Mouse (Mus musculus): ENCODE measurements around the gene Olfr1032. TPM values are rescaled to one million over a fixed set of nuclear protein-coding genes. Genes with fewer than 3 reads are reported as not detected.
A peak's percentile ranks its signal among the peaks of the same experiment; 100 is the strongest.
"Not testable (repeated sequence)": the region's sequence is repeated elsewhere in the genome, so short reads cannot be mapped to it uniquely, and the experiment has no call there.

Olfr1032 gene
- polyA plus RNA-seq (2015; fragmentation: Nextera tagmentation; extraction: Ambion mirVana), result not detected in 2 replicates

DNA sequence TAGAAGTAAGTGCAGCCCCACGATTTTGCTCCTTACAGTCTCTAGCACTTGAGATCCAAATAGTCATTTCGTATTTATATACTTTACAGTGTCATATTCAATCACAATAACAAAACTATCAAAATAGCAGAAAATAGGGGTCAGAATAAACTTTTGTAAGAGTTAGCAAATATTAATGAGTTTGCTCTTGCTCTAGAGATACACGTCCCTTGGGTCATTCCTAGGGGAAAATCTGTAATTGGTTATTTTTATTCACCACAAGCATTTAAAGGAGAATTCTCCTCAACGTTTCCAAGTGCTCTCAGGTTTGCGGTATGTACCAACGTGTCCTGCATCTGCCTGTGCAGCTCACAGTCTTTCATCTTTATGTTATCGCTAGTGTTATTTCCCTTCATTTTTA, at the start of gene Olfr1032:
TSS of gene Olfr1032 (plus strand) at position 301 of the 400 bp plus-strand sequence.
- Histone ChIP-seq H3K9ac (no peak within 1 kb of the TSS), H3K4me2 (no peak within 1 kb of the TSS), H3K27me3 (no peaks in the 10 kb centered on the region), H3K27ac (no peak within 1 kb of the TSS), H3K9me3 (no peaks in the 10 kb centered on the region), H3K4me1 (no peaks in the 10 kb centered on the region), H3K36me3 (no peaks in the 10 kb centered on the region), H3K4me3 (no peak within 1 kb of the TSS)
- 78% methylated on average over 7 of the region's 7 CpGs for WGBS
- ATAC-seq (ENCODE audit: insufficient number of reproducible peaks, low FRiP score, low TSS enrichment, low read depth), result no peak

DNA sequence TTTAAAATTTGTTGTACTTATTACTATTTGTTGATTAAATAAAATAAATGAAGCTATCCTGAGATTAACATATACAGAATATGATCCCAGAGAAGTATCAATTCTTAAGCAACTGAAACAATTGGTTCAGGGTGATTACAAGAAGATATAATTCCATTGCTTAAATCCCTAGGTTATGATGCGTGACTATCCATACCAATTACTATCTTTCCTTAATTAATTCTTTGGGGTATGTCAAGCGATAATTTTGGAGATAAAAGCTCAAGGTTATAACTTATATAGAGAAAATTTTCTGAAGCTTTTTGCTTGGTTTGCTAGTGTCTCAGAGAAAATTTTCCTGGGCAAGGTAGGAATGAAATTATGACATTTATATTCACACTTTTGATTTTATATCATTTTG, 31.7 kb upstream of the Olfr1032 start, which contains the start of gene Olfr1029:
TSS of gene Olfr1029 (plus strand) at position 301 of the 400 bp plus-strand sequence.
- 92% methylated on average over 2 of the region's 2 CpGs for WGBS
- Histone ChIP-seq H3K27me3 (no peaks in the 10 kb centered on the region), H3K4me3 (no peak within 1 kb of the TSS), H3K4me1 (no peaks in the 10 kb centered on the region), H3K4me2 (no peak within 1 kb of the TSS), H3K9ac (no peak within 1 kb of the TSS), H3K27ac (no peak within 1 kb of the TSS), H3K9me3 (no peaks in the 10 kb centered on the region), H3K36me3 (no peaks in the 10 kb centered on the region)
- no peak for ATAC-seq (ENCODE audit: insufficient number of reproducible peaks, low FRiP score, low TSS enrichment, low read depth)

DNA sequence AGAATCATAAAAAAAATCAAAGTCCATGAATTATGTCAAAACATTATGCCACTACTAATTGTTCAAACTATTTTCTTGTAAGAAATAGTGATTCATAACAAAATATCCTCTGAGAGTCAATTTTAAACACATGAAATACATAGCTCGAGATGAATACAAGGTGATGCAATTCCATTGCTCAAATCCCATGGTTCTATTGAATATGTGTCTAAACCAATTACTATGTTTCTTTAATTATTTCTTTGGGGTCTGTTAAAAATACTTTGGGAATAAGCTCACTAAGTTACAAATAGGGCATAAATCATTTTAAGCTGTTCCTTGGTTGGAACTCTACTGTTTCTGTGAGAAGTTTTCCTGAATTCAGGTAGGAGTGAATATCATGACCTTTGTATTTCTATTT, 26.4 kb upstream of the Olfr1032 start, which contains the start of gene Olfr1030:
TSS of gene Olfr1030 (plus strand) at position 301 of the 400 bp plus-strand sequence.
- WGBS, result 65% methylated on average over 1 of the region's 1 CpGs
- no peak within 1 kb of the TSS for H3K9ac ChIP-seq
- no peak within 1 kb of the TSS for H3K4me3 ChIP-seq
- no peaks in the 10 kb centered on the region for H3K4me1 ChIP-seq
- no peaks in the 10 kb centered on the region for H3K36me3 ChIP-seq
- no peak within 1 kb of the TSS for H3K4me2 ChIP-seq
- no peak within 1 kb of the TSS for H3K27ac ChIP-seq
- no peaks in the 10 kb centered on the region for H3K9me3 ChIP-seq
- ATAC-seq (ENCODE audit: insufficient number of reproducible peaks, low FRiP score, low TSS enrichment, low read depth), result no peak
- no peaks in the 10 kb centered on the region for H3K27me3 ChIP-seq

DNA sequence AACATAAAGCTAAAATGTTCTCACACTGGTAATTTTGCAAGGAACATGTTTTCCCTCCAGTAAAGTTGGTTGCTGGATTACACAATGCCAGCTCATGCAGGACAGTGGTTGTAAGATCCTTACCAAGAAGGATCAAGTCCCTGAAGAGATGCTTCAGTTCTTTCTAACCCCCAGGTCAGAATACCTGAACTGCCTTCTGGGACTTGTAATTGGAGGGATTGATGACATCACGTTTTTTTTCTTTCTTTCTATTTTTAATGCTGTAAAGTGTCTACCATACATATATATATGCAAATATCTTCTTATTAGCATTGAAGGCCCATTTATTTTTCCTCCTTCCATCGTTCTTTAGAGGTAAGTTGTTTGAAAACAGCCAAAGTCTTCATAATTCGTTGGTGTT, 15.3 kb upstream of the Olfr1032 start, which contains the start of gene Olfr1031:
TSS of gene Olfr1031 (plus strand) at position 301 of the 400 bp plus-strand sequence.
- H3K4me1 ChIP-seq, result no peaks in the 10 kb centered on the region
- 55% methylated on average over 3 of the region's 3 CpGs for WGBS
- H3K9me3 ChIP-seq, result no peaks in the 10 kb centered on the region
- no peak within 1 kb of the TSS for H3K9ac ChIP-seq
- H3K27me3 ChIP-seq, result no peaks in the 10 kb centered on the region
- no peak within 1 kb of the TSS for H3K4me2 ChIP-seq
- H3K4me3 ChIP-seq, result no peak within 1 kb of the TSS
- no peak for ATAC-seq (ENCODE audit: insufficient number of reproducible peaks, low FRiP score, low TSS enrichment, low read depth)
- no peak within 1 kb of the TSS for H3K27ac ChIP-seq
- H3K36me3 ChIP-seq, result no peaks in the 10 kb centered on the region

DNA sequence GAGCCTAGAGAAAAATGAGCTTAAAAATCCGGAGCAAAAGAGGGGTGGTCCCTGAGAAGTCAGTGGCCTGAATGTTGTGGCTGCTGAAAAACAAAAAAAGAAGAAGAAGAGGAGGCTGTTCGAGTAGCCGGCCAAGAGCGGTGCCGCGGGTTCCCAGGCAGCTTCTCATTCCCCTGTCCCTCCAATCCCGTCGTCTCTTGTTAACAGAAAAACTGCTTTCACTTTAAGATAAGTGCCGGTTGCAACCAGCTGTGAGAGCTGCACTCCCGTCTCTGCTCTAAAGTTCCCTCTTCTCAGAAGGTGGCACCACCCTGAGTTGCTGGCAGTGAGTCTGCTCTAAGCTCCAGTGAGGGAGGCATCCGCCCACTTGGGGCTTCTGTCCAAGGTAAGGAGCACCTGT, 15.1 kb downstream of the Olfr1032 start, which contains the start of gene Olfr1033:
TSS of gene Olfr1033 (plus strand) at position 228 of the 400 bp plus-strand sequence.
- H3K27me3 ChIP-seq; H3K9me3 ChIP-seq; H3K36me3 ChIP-seq; H3K9ac ChIP-seq; ATAC-seq (ENCODE audit: insufficient number of reproducible peaks, low FRiP score, low TSS enrichment, low read depth); H3K27ac ChIP-seq; H3K4me1 ChIP-seq: not testable (repeated sequence)
- peak within 1 kb of the TSS; percentile 34 for H3K4me3 ChIP-seq
- H3K4me2 ChIP-seq, result peak within 1 kb of the TSS; percentile 40
- WGBS, result 3% methylated on average over 11 of the region's 11 CpGs

DNA sequence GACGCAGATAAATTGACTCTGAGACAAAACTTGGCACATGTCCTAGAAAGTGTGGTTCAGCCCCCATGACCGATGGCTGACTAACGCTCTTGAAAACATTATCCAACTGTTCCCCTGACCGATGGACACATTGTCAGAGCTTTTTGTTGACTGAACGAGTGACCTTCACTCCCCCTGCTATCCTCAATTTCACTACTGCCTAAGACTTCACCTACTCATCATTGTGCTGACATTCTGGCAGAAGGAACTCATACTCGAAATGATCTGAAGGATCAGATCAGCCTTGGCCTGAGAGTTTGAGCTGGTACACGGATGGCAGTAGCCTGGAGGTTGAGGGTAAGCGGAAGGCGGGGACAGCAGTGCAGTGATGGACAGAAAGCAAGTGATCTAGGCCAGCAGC, 16.2 kb downstream of the Olfr1032 start:
- WGBS, result 81% methylated on average over 5 of the region's 9 CpGs
- not testable (repeated sequence) for H3K4me2 ChIP-seq; H3K4me3 ChIP-seq; H3K4me1 ChIP-seq; H3K9ac ChIP-seq; H3K27ac ChIP-seq; ATAC-seq (ENCODE audit: insufficient number of reproducible peaks, low FRiP score, low TSS enrichment, low read depth); H3K36me3 ChIP-seq; H3K27me3 ChIP-seq; H3K9me3 ChIP-seq

DNA sequence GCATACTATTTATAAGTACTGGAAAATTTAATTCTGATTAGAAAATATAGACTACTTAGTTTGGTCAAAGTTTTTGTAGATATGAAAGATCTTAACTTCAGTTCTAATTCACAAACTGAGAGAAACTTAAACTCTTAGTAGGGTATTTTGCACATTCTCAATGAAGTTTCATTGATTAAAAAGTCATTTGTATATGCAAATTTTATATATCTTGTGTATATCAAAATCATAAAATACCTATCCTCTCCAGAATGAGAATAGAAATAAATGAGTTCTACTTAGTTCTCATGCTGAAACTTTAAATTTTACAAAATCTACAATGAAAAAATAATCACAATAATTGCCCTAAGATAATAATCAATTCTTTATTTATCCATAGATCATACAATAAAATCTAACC, 40.2 kb downstream of the Olfr1032 start, which contains the start of gene Olfr1034:
TSS of gene Olfr1034 (plus strand) at position 301 of the 400 bp plus-strand sequence.
- Histone ChIP-seq H3K4me1 (no peaks in the 10 kb centered on the region), H3K4me3 (no peak within 1 kb of the TSS), H3K27me3 (no peaks in the 10 kb centered on the region), H3K9me3 (no peaks in the 10 kb centered on the region), H3K36me3 (no peaks in the 10 kb centered on the region), H3K4me2 (no peak within 1 kb of the TSS), H3K9ac (no peak within 1 kb of the TSS), H3K27ac (no peak within 1 kb of the TSS)
- no peak for ATAC-seq (ENCODE audit: insufficient number of reproducible peaks, low FRiP score, low TSS enrichment, low read depth)

DNA sequence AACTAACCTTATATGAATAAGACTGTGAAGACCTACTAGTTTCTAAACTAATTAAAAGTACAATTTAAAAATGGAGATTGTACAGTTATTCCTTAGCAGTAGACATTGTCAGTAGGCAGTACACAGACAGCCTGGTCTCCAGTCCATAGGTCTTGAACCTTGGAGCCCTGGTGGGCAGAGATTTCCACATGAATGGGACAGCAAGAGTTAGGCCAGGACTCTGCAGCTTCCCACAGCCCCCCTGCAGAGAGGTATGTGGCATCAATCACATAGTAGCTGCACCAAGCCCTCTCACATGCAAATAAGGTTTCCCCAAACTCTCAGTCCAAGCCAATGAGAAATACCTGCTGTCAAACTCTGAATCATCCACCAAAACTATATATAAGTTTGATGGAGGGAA, 45.4 kb downstream of the Olfr1032 start:
- not testable (repeated sequence) for H3K4me2 ChIP-seq; H3K27ac ChIP-seq; ATAC-seq (ENCODE audit: insufficient number of reproducible peaks, low FRiP score, low TSS enrichment, low read depth); H3K4me1 ChIP-seq; H3K4me3 ChIP-seq; H3K9ac ChIP-seq; H3K27me3 ChIP-seq; H3K36me3 ChIP-seq; H3K9me3 ChIP-seq

Other genes with a start within 250 kb of the Olfr1032 start
- not detected in 2 replicates for gene Olfr1012, start 242.8 kb upstream of the Olfr1032 start, polyA plus RNA-seq (2015; fragmentation: Nextera tagmentation; extraction: Ambion mirVana)
- gene Olfr1013, start 238.4 kb upstream of the Olfr1032 start, polyA plus RNA-seq (2015; fragmentation: Nextera tagmentation; extraction: Ambion mirVana), result not detected in 2 replicates
- not detected in 2 replicates for gene Olfr1014, start 232.8 kb upstream of the Olfr1032 start, polyA plus RNA-seq (2015; fragmentation: Nextera tagmentation; extraction: Ambion mirVana)
- not detected in 2 replicates for gene Olfr1015, start 223.5 kb upstream of the Olfr1032 start, polyA plus RNA-seq (2015; fragmentation: Nextera tagmentation; extraction: Ambion mirVana)
- gene Olfr1016, start 203.0 kb upstream of the Olfr1032 start, polyA plus RNA-seq (2015; fragmentation: Nextera tagmentation; extraction: Ambion mirVana), result not detected in 2 replicates
- gene Olfr1018, start 187.1 kb upstream of the Olfr1032 start, polyA plus RNA-seq (2015; fragmentation: Nextera tagmentation; extraction: Ambion mirVana), result not detected in 2 replicates
- gene Olfr1019, start 160.1 kb upstream of the Olfr1032 start, polyA plus RNA-seq (2015; fragmentation: Nextera tagmentation; extraction: Ambion mirVana), result not detected in 2 replicates
- not detected in 2 replicates for gene Olfr1020, start 158.5 kb upstream of the Olfr1032 start, polyA plus RNA-seq (2015; fragmentation: Nextera tagmentation; extraction: Ambion mirVana)
- not detected in 2 replicates for gene Olfr1022, start 136.9 kb upstream of the Olfr1032 start, polyA plus RNA-seq (2015; fragmentation: Nextera tagmentation; extraction: Ambion mirVana)
- not detected in 2 replicates for gene Olfr1023, start 119.9 kb upstream of the Olfr1032 start, polyA plus RNA-seq (2015; fragmentation: Nextera tagmentation; extraction: Ambion mirVana)
- gene Olfr1024, start 100.5 kb upstream of the Olfr1032 start, polyA plus RNA-seq (2015; fragmentation: Nextera tagmentation; extraction: Ambion mirVana), result not detected in 2 replicates
- not detected in 2 replicates for gene Olfr1025-ps1, start 90.3 kb upstream of the Olfr1032 start, polyA plus RNA-seq (2015; fragmentation: Nextera tagmentation; extraction: Ambion mirVana)
- gene Olfr1026, start 84.0 kb upstream of the Olfr1032 start, polyA plus RNA-seq (2015; fragmentation: Nextera tagmentation; extraction: Ambion mirVana), result not detected in 2 replicates
- gene Olfr1028, start 55.1 kb upstream of the Olfr1032 start, polyA plus RNA-seq (2015; fragmentation: Nextera tagmentation; extraction: Ambion mirVana), result not detected in 2 replicates
- gene Olfr1029, start 31.6 kb upstream of the Olfr1032 start, polyA plus RNA-seq (2015; fragmentation: Nextera tagmentation; extraction: Ambion mirVana), result not detected in 2 replicates
- gene Olfr1030, start 26.3 kb upstream of the Olfr1032 start, polyA plus RNA-seq (2015; fragmentation: Nextera tagmentation; extraction: Ambion mirVana), result not detected in 2 replicates
- not detected in 2 replicates for gene Olfr1031, start 15.2 kb upstream of the Olfr1032 start, polyA plus RNA-seq (2015; fragmentation: Nextera tagmentation; extraction: Ambion mirVana)
- gene Olfr1033, start 15.1 kb downstream of the Olfr1032 start, polyA plus RNA-seq (2015; fragmentation: Nextera tagmentation; extraction: Ambion mirVana), result 1.6 TPM in 2 replicates
- gene Olfr1034, start 40.3 kb downstream of the Olfr1032 start, polyA plus RNA-seq (2015; fragmentation: Nextera tagmentation; extraction: Ambion mirVana), result 0.04 TPM in 1 of 2 replicates, not detected in the other
- gene Olfr1036, start 68.5 kb downstream of the Olfr1032 start, polyA plus RNA-seq (2015; fragmentation: Nextera tagmentation; extraction: Ambion mirVana), result not detected in 2 replicates
- not detected in 2 replicates for gene Olfr1037, start 81.8 kb downstream of the Olfr1032 start, polyA plus RNA-seq (2015; fragmentation: Nextera tagmentation; extraction: Ambion mirVana)
- gene Olfr1039, start 130.4 kb downstream of the Olfr1032 start, polyA plus RNA-seq (2015; fragmentation: Nextera tagmentation; extraction: Ambion mirVana), result not detected in 2 replicates
- not detected in 2 replicates for gene Olfr1040, start 141.2 kb downstream of the Olfr1032 start, polyA plus RNA-seq (2015; fragmentation: Nextera tagmentation; extraction: Ambion mirVana)
- gene Olfr1042, start 156.3 kb downstream of the Olfr1032 start, polyA plus RNA-seq (2015; fragmentation: Nextera tagmentation; extraction: Ambion mirVana), result not detected in 2 replicates
- not detected in 2 replicates for gene Olfr1043, start 162.0 kb downstream of the Olfr1032 start, polyA plus RNA-seq (2015; fragmentation: Nextera tagmentation; extraction: Ambion mirVana)
- not detected in 2 replicates for gene Olfr1044, start 172.3 kb downstream of the Olfr1032 start, polyA plus RNA-seq (2015; fragmentation: Nextera tagmentation; extraction: Ambion mirVana)
- gene Olfr52, start 180.1 kb downstream of the Olfr1032 start, polyA plus RNA-seq (2015; fragmentation: Nextera tagmentation; extraction: Ambion mirVana), result not detected in 2 replicates
- not detected in 2 replicates for gene Olfr1045, start 197.5 kb downstream of the Olfr1032 start, polyA plus RNA-seq (2015; fragmentation: Nextera tagmentation; extraction: Ambion mirVana)
- gene Olfr1046, start 213.8 kb downstream of the Olfr1032 start, polyA plus RNA-seq (2015; fragmentation: Nextera tagmentation; extraction: Ambion mirVana), result not detected in 2 replicates
- gene Olfr1047, start 225.9 kb downstream of the Olfr1032 start, polyA plus RNA-seq (2015; fragmentation: Nextera tagmentation; extraction: Ambion mirVana), result not detected in 2 replicates
- gene Olfr1048, start 234.7 kb downstream of the Olfr1032 start, polyA plus RNA-seq (2015; fragmentation: Nextera tagmentation; extraction: Ambion mirVana), result not detected in 2 replicates

Measured in limb, embryonic 15.5 days (tissue).